Mouse (Mus musculus): ENCODE measurements around the gene St6galnac3. TPM values are rescaled to one million over a fixed set of nuclear protein-coding genes. Genes with fewer than 3 reads are reported as not detected.

The St6galnac3 gene
- polyA plus RNA-seq, 1 experiment from 2014 or later: 23.7 TPM

- H3K4me3 ChIP-seq (ENCODE audit: control insufficient read depth in 1 of 2, insufficient read depth in 1 of 2, low read depth in 1 of 2, low read length in 2 of 2): no peak overlapping the region
- H3K27me3 ChIP-seq (ENCODE audit: control insufficient read depth, insufficient read depth, low read length): 0 out of 2 replicates have a peak, but pooled peaks cover 4% of the 10 kb centered on the region
- 49% methylated on average over 3 of the region's 3 CpGs for WGBS
- 0 out of 2 replicates have a peak overlapping the region, but pooled peaks have one; percentile 19 for H3K4me2 ChIP-seq (ENCODE audit: low read length)
- no peak overlapping the region for H3K9ac ChIP-seq (ENCODE audit: low read length)
- H3K36me3 ChIP-seq (ENCODE audit: control insufficient read depth, insufficient read depth, low read length): no peaks in the 10 kb centered on the region
- no peak for ATAC-seq (ENCODE audit: insufficient number of reproducible peaks, insufficient read depth, low FRiP score, low read depth)
- H3K27ac ChIP-seq (replicated peaks in 1 of 2; ENCODE audit: control insufficient read depth in 1 of 2, insufficient read depth in 1 of 2, low read depth in 2 of 2, low read length in 2 of 2): peak overlapping the region in 1 of 2 experiments; percentile 24; a peak in 1 of 4 replicates
- no peaks in the 10 kb centered on the region for H3K9me3 ChIP-seq (ENCODE audit: control insufficient read depth, low read length)
- H3K4me1 ChIP-seq (ENCODE audit: control insufficient read depth in 2 of 2, insufficient read depth in 2 of 2, low read length in 2 of 2): peaks cover 27 to 42% of the 10 kb centered on the region in 2 experiments
These were observed 4.7 kb downstream of the St6galnac3 start for GRCm38 (mm10) chr3:153720296-153720695.

- Histone ChIP-seq H3K4me1 (ENCODE audit: control insufficient read depth in 2 of 2, insufficient read depth in 2 of 2, low read length in 2 of 2) (peaks cover 27 to 39% of the 10 kb centered on the region in 2 experiments), H3K4me3 (ENCODE audit: control insufficient read depth in 1 of 2, insufficient read depth in 1 of 2, low read depth in 1 of 2, low read length in 2 of 2) (no peak overlapping the region), H3K27ac (replicated peaks in 1 of 2; ENCODE audit: control insufficient read depth in 1 of 2, insufficient read depth in 1 of 2, low read depth in 2 of 2, low read length in 2 of 2) (peak overlapping the region in 1 of 2 experiments; percentile 24; a peak in 2 of 4 replicates), H3K4me2 (ENCODE audit: low read length) (0 out of 2 replicates have a peak overlapping the region, but pooled peaks have one; percentile 19), H3K9me3 (ENCODE audit: control insufficient read depth, low read length) (no peaks in the 10 kb centered on the region; the same call in 1 of the 2 replicates), H3K27me3 (ENCODE audit: control insufficient read depth, insufficient read depth, low read length) (0 out of 2 replicates have a peak, but pooled peaks cover 4% of the 10 kb centered on the region), H3K9ac (ENCODE audit: low read length) (no peak overlapping the region), H3K36me3 (ENCODE audit: control insufficient read depth, insufficient read depth, low read length) (no peaks in the 10 kb centered on the region)
- 65% methylated on average over 9 of the region's 9 CpGs for WGBS
- ATAC-seq (ENCODE audit: insufficient number of reproducible peaks, insufficient read depth, low FRiP score, low read depth): no peak
These were observed 5.6 kb downstream of the St6galnac3 start for GRCm38 (mm10) chr3:153719256-153719970.

- Histone ChIP-seq H3K27me3 (ENCODE audit: control insufficient read depth, insufficient read depth, low read length) (no peaks in the 10 kb centered on the region), H3K4me2 (ENCODE audit: low read length) (no peak overlapping the region), H3K9ac (ENCODE audit: low read length) (no peak overlapping the region), H3K36me3 (ENCODE audit: control insufficient read depth, insufficient read depth, low read length) (no peaks in the 10 kb centered on the region), H3K27ac (replicated peaks in 1 of 2; ENCODE audit: control insufficient read depth in 1 of 2, insufficient read depth in 1 of 2, low read depth in 2 of 2, low read length in 2 of 2) (no peak overlapping the region), H3K4me3 (ENCODE audit: control insufficient read depth in 1 of 2, insufficient read depth in 1 of 2, low read depth in 1 of 2, low read length in 2 of 2) (no peak overlapping the region), H3K9me3 (ENCODE audit: control insufficient read depth, low read length) (no peaks in the 10 kb centered on the region; the same call in 1 of the 2 replicates), H3K4me1 (ENCODE audit: control insufficient read depth in 2 of 2, insufficient read depth in 2 of 2, low read length in 2 of 2) (peaks cover 24 to 34% of the 10 kb centered on the region in 2 experiments)
- ATAC-seq (ENCODE audit: insufficient number of reproducible peaks, insufficient read depth, low FRiP score, low read depth): no peak
- 48% methylated on average over 8 of the region's 8 CpGs for WGBS
These were observed 6.2 kb downstream of the St6galnac3 start for GRCm38 (mm10) chr3:153718724-153719123.

GRCm38 (mm10) chr3:153717742-153718141 lies 7.2 kb downstream of the St6galnac3 start:
- 27% methylated on average over 7 of the region's 7 CpGs for WGBS
- Histone ChIP-seq H3K27me3 (ENCODE audit: control insufficient read depth, insufficient read depth, low read length) (no peaks in the 10 kb centered on the region), H3K9me3 (ENCODE audit: control insufficient read depth, low read length) (no peaks in the 10 kb centered on the region; the same call in 1 of the 2 replicates), H3K36me3 (ENCODE audit: control insufficient read depth, insufficient read depth, low read length) (no peaks in the 10 kb centered on the region), H3K4me3 (ENCODE audit: control insufficient read depth in 1 of 2, insufficient read depth in 1 of 2, low read depth in 1 of 2, low read length in 2 of 2) (no peak overlapping the region), H3K27ac (replicated peaks in 1 of 2; ENCODE audit: control insufficient read depth in 1 of 2, insufficient read depth in 1 of 2, low read depth in 2 of 2, low read length in 2 of 2) (peak overlapping the region in 1 of 2 experiments; percentile 26; a peak in 1 of 4 replicates), H3K4me2 (ENCODE audit: low read length) (no peak overlapping the region), H3K4me1 (ENCODE audit: control insufficient read depth in 2 of 2, insufficient read depth in 2 of 2, low read length in 2 of 2) (peaks cover 24 to 34% of the 10 kb centered on the region in 2 experiments), H3K9ac (ENCODE audit: low read length) (no peak overlapping the region)
- peak; percentile 57; the same call in 1 of the 2 replicates for ATAC-seq (ENCODE audit: insufficient number of reproducible peaks, insufficient read depth, low FRiP score, low read depth)

GRCm38 (mm10) chr3:153715646-153716045 lies 9.3 kb downstream of the St6galnac3 start:
- H3K9me3 ChIP-seq (ENCODE audit: control insufficient read depth, low read length): no peaks in the 10 kb centered on the region; the same call in 1 of the 2 replicates
- 74% methylated on average over 7 of the region's 7 CpGs for WGBS
- H3K27ac ChIP-seq (replicated peaks in 1 of 2; ENCODE audit: control insufficient read depth in 1 of 2, insufficient read depth in 1 of 2, low read depth in 2 of 2, low read length in 2 of 2): no peak overlapping the region; a peak in 1 of 4 replicates
- no peak overlapping the region for H3K4me2 ChIP-seq (ENCODE audit: low read length)
- ATAC-seq (ENCODE audit: insufficient number of reproducible peaks, insufficient read depth, low FRiP score, low read depth): no peak
- no peaks in the 10 kb centered on the region for H3K27me3 ChIP-seq (ENCODE audit: control insufficient read depth, insufficient read depth, low read length)
- no peak overlapping the region for H3K4me3 ChIP-seq (ENCODE audit: control insufficient read depth in 1 of 2, insufficient read depth in 1 of 2, low read depth in 1 of 2, low read length in 2 of 2)
- peaks cover 24 to 34% of the 10 kb centered on the region in 2 experiments for H3K4me1 ChIP-seq (ENCODE audit: control insufficient read depth in 2 of 2, insufficient read depth in 2 of 2, low read length in 2 of 2)
- H3K36me3 ChIP-seq (ENCODE audit: control insufficient read depth, insufficient read depth, low read length): no peaks in the 10 kb centered on the region
- H3K9ac ChIP-seq (ENCODE audit: low read length): no peak overlapping the region

- no peak for ATAC-seq (ENCODE audit: insufficient number of reproducible peaks, insufficient read depth, low FRiP score, low read depth)
- H3K4me1 ChIP-seq (ENCODE audit: control insufficient read depth in 2 of 2, insufficient read depth in 2 of 2, low read length in 2 of 2): no peaks in the 10 kb centered on the region
- 34% methylated on average over 1 of the region's 1 CpGs for WGBS
- H3K4me2 ChIP-seq (ENCODE audit: low read length): no peak overlapping the region
- no peaks in the 10 kb centered on the region; the same call in 1 of the 2 replicates for H3K9me3 ChIP-seq (ENCODE audit: control insufficient read depth, low read length)
- no peak overlapping the region for H3K9ac ChIP-seq (ENCODE audit: low read length)
- H3K27me3 ChIP-seq (ENCODE audit: control insufficient read depth, insufficient read depth, low read length): no peaks in the 10 kb centered on the region
- H3K27ac ChIP-seq (replicated peaks in 1 of 2; ENCODE audit: control insufficient read depth in 1 of 2, insufficient read depth in 1 of 2, low read depth in 2 of 2, low read length in 2 of 2): peak overlapping the region in 1 of 2 experiments; percentile 24; a peak in 1 of 4 replicates
- H3K36me3 ChIP-seq (ENCODE audit: control insufficient read depth, insufficient read depth, low read length): no peaks in the 10 kb centered on the region
- H3K4me3 ChIP-seq (ENCODE audit: control insufficient read depth in 1 of 2, insufficient read depth in 1 of 2, low read depth in 1 of 2, low read length in 2 of 2): no peak overlapping the region
These were observed 14.4 kb downstream of the St6galnac3 start for GRCm38 (mm10) chr3:153710545-153710944.

GRCm38 (mm10) chr3:153707687-153708086 lies 17.3 kb downstream of the St6galnac3 start:
- 63% methylated on average over 6 of the region's 6 CpGs for WGBS
- Histone ChIP-seq H3K27me3 (ENCODE audit: control insufficient read depth, insufficient read depth, low read length) (no peaks in the 10 kb centered on the region), H3K4me1 (ENCODE audit: control insufficient read depth in 2 of 2, insufficient read depth in 2 of 2, low read length in 2 of 2) (peaks cover 4% of the 10 kb centered on the region in 2 experiments), H3K9ac (ENCODE audit: low read length) (no peak overlapping the region), H3K27ac (replicated peaks in 1 of 2; ENCODE audit: control insufficient read depth in 1 of 2, insufficient read depth in 1 of 2, low read depth in 2 of 2, low read length in 2 of 2) (no peak overlapping the region), H3K36me3 (ENCODE audit: control insufficient read depth, insufficient read depth, low read length) (no peaks in the 10 kb centered on the region), H3K9me3 (ENCODE audit: control insufficient read depth, low read length) (no peaks in the 10 kb centered on the region), H3K4me2 (ENCODE audit: low read length) (no peak overlapping the region), H3K4me3 (ENCODE audit: control insufficient read depth in 1 of 2, insufficient read depth in 1 of 2, low read depth in 1 of 2, low read length in 2 of 2) (no peak overlapping the region)
- ATAC-seq (ENCODE audit: insufficient number of reproducible peaks, insufficient read depth, low FRiP score, low read depth): no peak

Data from heart, embryonic 14.5 days (tissue).